24 mouse cellular contexts compared by ENCODE assay signal in genomic region chr5:31198170-31198569, GRCm38 (mm10). TPM values are rescaled to one million over a fixed set of nuclear protein-coding genes. Genes with fewer than 3 reads are reported as not detected.
DNase-seq lines count a peak whose midpoint lies in the region; ATAC-seq and TF ChIP-seq lines count a peak whose summit lies in the region.
"Had no signal": no experiment of that assay in that cellular context is flagged by ENCODE, and none has a peak within 500 bp of the region (broad histone marks: within the 10 kb centered on the region; RNA-seq: fewer than 3 reads in every experiment).

No protein-coding gene starts in this region.

- ATAC-seq in midbrain, embryonic 16.5 days: no peak
- ATAC-seq: forebrain, embryonic 13.5 days; hindbrain, embryonic 16.5 days; Patski had no signal

- no peak overlapping the region for H3K9ac ChIP-seq in midbrain, embryonic 16.5 days (ENCODE audit: low read depth, low read length)
- H3K9ac ChIP-seq: forebrain, embryonic 13.5 days; heart, embryonic 12.5 days; limb, embryonic 13.5 days; lung, embryonic 15.5 days; midbrain, embryonic 12.5 days had no signal

- peak; percentile 17 for DNase-seq in adrenal gland, adult 2 months
- DNase-seq in adrenal gland, postnatal 14 days: no peak
- DNase-seq in gastrocnemius, postnatal 10 days: peak; percentile 3
- no peak for DNase-seq in gastrocnemius, postnatal 14 days
- peak; percentile 17 for DNase-seq in kidney, postnatal 10 days
- DNase-seq in kidney, adult 11 months: no peak
- DNase-seq: adrenal gland, postnatal 25 days; cerebellum, adult 2 months; kidney, adult 9 months; kidney, postnatal 14 days; right cerebral cortex, postnatal 14 days; thymus, postnatal 4 days had no signal

- WGBS in midbrain, embryonic 16.5 days: 85% methylated on average over 9 of the region's 9 CpGs

- H3K27me3 ChIP-seq in midbrain, embryonic 16.5 days (ENCODE audit: control insufficient read depth, insufficient read depth, low read depth, low read length): no peaks in the 10 kb centered on the region
- H3K27me3 ChIP-seq: forebrain, embryonic 13.5 days; heart, embryonic 12.5 days; limb, embryonic 13.5 days; lung, embryonic 15.5 days; midbrain, embryonic 12.5 days; Patski had no signal

- no peak for TF ChIP-seq CTCF in embryonic fibroblast, embryonic 13.5 days (IDR thresholded peaks at IDR 0.05; ENCODE audit: borderline replicate concordance, insufficient read depth, low read length)

- peak; percentile 20; the same call in 1 of the 2 replicates for TF ChIP-seq POLR2A in embryonic fibroblast, embryonic 13.5 days (IDR thresholded peaks at IDR 0.05; ENCODE audit: low read depth, low read length)

- peaks cover 56% of the 10 kb centered on the region for H3K36me3 ChIP-seq in midbrain, embryonic 16.5 days (ENCODE audit: control insufficient read depth, insufficient read depth, low read length)

- H3K27ac ChIP-seq in embryonic fibroblast, embryonic 13.5 days (ENCODE audit: insufficient read depth, low read length): no peak overlapping the region
- no peak overlapping the region for H3K27ac ChIP-seq in midbrain, embryonic 16.5 days (ENCODE audit: low read length)
- H3K27ac ChIP-seq: forebrain, embryonic 13.5 days; left cerebral cortex, adult 2 months; limb, embryonic 13.5 days; lung, embryonic 15.5 days; midbrain, embryonic 12.5 days had no signal

- H3K9me3 ChIP-seq in midbrain, embryonic 16.5 days (replicated peaks; ENCODE audit: control insufficient read depth, low read length, poor library complexity, severe bottlenecking): peaks cover 5% of the 10 kb centered on the region
- H3K9me3 ChIP-seq: G1E had no signal

- H3K4me2 ChIP-seq in midbrain, embryonic 16.5 days (ENCODE audit: low read length): no peak overlapping the region
- H3K4me2 ChIP-seq: forebrain, embryonic 13.5 days; heart, embryonic 12.5 days; limb, embryonic 13.5 days; liver, embryonic 11.5 days; lung, embryonic 15.5 days; midbrain, embryonic 12.5 days had no signal

- H3K4me3 ChIP-seq in embryonic fibroblast, embryonic 13.5 days (ENCODE audit: insufficient read depth, low read length): no peak overlapping the region
- no peak overlapping the region for H3K4me3 ChIP-seq in midbrain, embryonic 16.5 days (ENCODE audit: low read depth, low read length)
- H3K4me3 ChIP-seq: forebrain, embryonic 13.5 days; heart, embryonic 12.5 days; left cerebral cortex, adult 2 months; limb, embryonic 13.5 days; lung, embryonic 15.5 days; midbrain, embryonic 12.5 days had no signal

- intact Hi-C loops in gastrocnemius, postnatal 14 days (cut with DNase I; ENCODE audit: low total_unique reads): no loop called here

- H3K4me1 ChIP-seq in embryonic fibroblast, embryonic 13.5 days (ENCODE audit: control insufficient read depth, insufficient read depth, low read length): no peaks in the 10 kb centered on the region
- H3K4me1 ChIP-seq in midbrain, embryonic 16.5 days (ENCODE audit: control insufficient read depth, insufficient read depth, low read length): peaks cover 24% of the 10 kb centered on the region

RNA-seq across cellular contexts. Expression of gene Zfp513, which starts 3.9 kb away (rescaled TPM):
- 10 to 100 TPM; 28.5 to 29.5 TPM for total RNA-seq in adrenal gland, adult 2 months (2021)
- 75.5 and 77.8 TPM in 2 replicates for polyA plus RNA-seq in adrenal gland, adult 2 months (2012; rRNA removed)
- total RNA-seq in adrenal gland, postnatal 14 days (2021): 25.8 and 27.9 TPM in 2 replicates
- total RNA-seq in gastrocnemius, postnatal 10 days (2021): 10 to 100 TPM in 1 of 2 experiments, 1 to 10 TPM in 1; 8.2 to 12.1 TPM
- 1 to 10 TPM; 7.1 TPM for total RNA-seq in gastrocnemius, postnatal 14 days (2021)
- polyA plus RNA-seq in embryonic fibroblast, embryonic 13.5 days (2011; ENCODE audit: insufficient read length, low read depth, missing spikeins): 18.6 and 20.3 TPM in 2 replicates
- polyA plus RNA-seq in midbrain, embryonic 16.5 days (2015; fragmentation: Nextera tagmentation; extraction: Ambion mirVana): 12.6 and 14.3 TPM in 2 replicates

RNA-seq across cellular contexts. Expression of gene Eif2b4, which starts 4.9 kb away (rescaled TPM):
- 10 to 100 TPM; 39.5 to 45.7 TPM for total RNA-seq in adrenal gland, adult 2 months (2021)
- polyA plus RNA-seq in adrenal gland, adult 2 months (2012; rRNA removed): 26.8 and 35.7 TPM in 2 replicates
- total RNA-seq in adrenal gland, postnatal 14 days (2021): 42.7 and 64.9 TPM in 2 replicates
- 10 to 100 TPM; 47.9 to 49.8 TPM for total RNA-seq in gastrocnemius, postnatal 10 days (2021)
- 10 to 100 TPM; 44.4 to 48.7 TPM for total RNA-seq in gastrocnemius, postnatal 14 days (2021)
- polyA plus RNA-seq in embryonic fibroblast, embryonic 13.5 days (2011; ENCODE audit: insufficient read length, low read depth, missing spikeins): 19.8 and 21.6 TPM in 2 replicates
- polyA plus RNA-seq in midbrain, embryonic 16.5 days (2015; fragmentation: Nextera tagmentation; extraction: Ambion mirVana): 81.5 and 93.8 TPM in 2 replicates

RNA-seq across cellular contexts. Expression of gene Snx17, which starts 5.1 kb away (rescaled TPM):
- 100 to 1,000 TPM in 1 of 2 experiments, 10 to 100 TPM in 1; 85.7 to 115 TPM for total RNA-seq in adrenal gland, adult 2 months (2021)
- polyA plus RNA-seq in adrenal gland, adult 2 months (2012; rRNA removed): 85.1 and 92.2 TPM in 2 replicates
- 85.0 and 95.4 TPM in 2 replicates for total RNA-seq in adrenal gland, postnatal 14 days (2021)
- total RNA-seq in gastrocnemius, postnatal 10 days (2021): 10 to 100 TPM; 57.8 to 58.4 TPM
- 10 to 100 TPM; 42.4 to 42.7 TPM for total RNA-seq in gastrocnemius, postnatal 14 days (2021)
- 91.9 and 113 TPM in 2 replicates for polyA plus RNA-seq in embryonic fibroblast, embryonic 13.5 days (2011; ENCODE audit: insufficient read length, low read depth, missing spikeins)
- polyA plus RNA-seq in midbrain, embryonic 16.5 days (2015; fragmentation: Nextera tagmentation; extraction: Ambion mirVana): 117 and 125 TPM in 2 replicates

RNA-seq across cellular contexts. Expression of gene Gtf3c2, which starts 18.2 kb away (rescaled TPM):
- total RNA-seq in adrenal gland, adult 2 months (2021): 10 to 100 TPM; 51.9 to 67.4 TPM
- polyA plus RNA-seq in adrenal gland, adult 2 months (2012; rRNA removed): 34.8 and 47.8 TPM in 2 replicates
- total RNA-seq in adrenal gland, postnatal 14 days (2021): 54.3 and 58.6 TPM in 2 replicates
- 10 to 100 TPM; 30.7 to 37.4 TPM for total RNA-seq in gastrocnemius, postnatal 10 days (2021)
- total RNA-seq in gastrocnemius, postnatal 14 days (2021): 10 to 100 TPM; 23.2 to 28.6 TPM
- polyA plus RNA-seq in embryonic fibroblast, embryonic 13.5 days (2011; ENCODE audit: insufficient read length, low read depth, missing spikeins): 51.0 and 69.2 TPM in 2 replicates
- polyA plus RNA-seq in midbrain, embryonic 16.5 days (2015; fragmentation: Nextera tagmentation; extraction: Ambion mirVana): 61.7 and 63.6 TPM in 2 replicates

RNA-seq across cellular contexts. Expression of gene Gm29609, which starts 18.5 kb away (rescaled TPM):
- 1 to 10 TPM; 1.1 to 1.4 TPM for total RNA-seq in adrenal gland, adult 2 months (2021)
- polyA plus RNA-seq in adrenal gland, adult 2 months (2012; rRNA removed): 0.52 and 0.94 TPM in 2 replicates
- 1.7 and 1.9 TPM in 2 replicates for total RNA-seq in adrenal gland, postnatal 14 days (2021)
- 1 to 10 TPM in 1 of 2 experiments, under 1 TPM in 1; 0.35 to 1.2 TPM for total RNA-seq in gastrocnemius, postnatal 10 days (2021)
- under 1 TPM; 0.25 to 0.60 TPM for total RNA-seq in gastrocnemius, postnatal 14 days (2021)
- polyA plus RNA-seq in embryonic fibroblast, embryonic 13.5 days (2011; ENCODE audit: insufficient read length, low read depth, missing spikeins): 2.7 and 3.8 TPM in 2 replicates
- 1.9 and 2.8 TPM in 2 replicates for polyA plus RNA-seq in midbrain, embryonic 16.5 days (2015; fragmentation: Nextera tagmentation; extraction: Ambion mirVana)

Comparison
In these comparisons a context has a peak if more than half of its experiments do, and no peak if none do; other contexts are left out.
1. DNase-seq: peak in adrenal gland, adult 2 months (single experiment), gastrocnemius, postnatal 10 days (single experiment) and kidney, postnatal 10 days (single experiment); none in adrenal gland, postnatal 14 days (single experiment), gastrocnemius, postnatal 14 days (single experiment) and kidney, adult 11 months (single experiment).